Mouse (Mus musculus) gastrocnemius, adult 8-10 months (tissue): ENCODE measurements around the gene Ankrd39. TPM values are rescaled to one million over a fixed set of nuclear protein-coding genes. Genes with fewer than 3 reads are reported as not detected.

Source experiments
- DNase-seq, 2 experiments: peaks; one replicate each; pipeline ENCODE4 v3.0.0; 2022; ENCODE audit warnings: low spot score in 2 of 2
- total RNA-seq, 4 experiments: library from RNA; stranded (reverse); gene quantifications; 2 replicates each; pipeline ENCODE4 v1.2.4; 2022

The Ankrd39 gene
- total RNA-seq, 4 experiments from 2014 or later: 6.3 to 9.7 (median 9.4) TPM

GRCm38 (mm10) chr1:36572709-36573108 is 25.5 kb upstream of the Ankrd39 start:
- DNase-seq: peak; percentile 60 to 61

- no peak for DNase-seq
Measured at GRCm38 (mm10) chr1:36572140-36572700, 25.0 kb upstream of the Ankrd39 start.

GRCm38 (mm10) chr1:36571627-36572026 is 24.4 kb upstream of the Ankrd39 start:
- no peak for DNase-seq

- DNase-seq: no peak
Measured at GRCm38 (mm10) chr1:36570320-36570719, 23.1 kb upstream of the Ankrd39 start.

GRCm38 (mm10) chr1:36569694-36570276 is 22.5 kb upstream of the Ankrd39 start:
- no peak for DNase-seq

- DNase-seq: no peak
Measured at GRCm38 (mm10) chr1:36568776-36569175, 21.5 kb upstream of the Ankrd39 start.

- no peak for DNase-seq
Measured at GRCm38 (mm10) chr1:36567818-36568603, 20.8 kb upstream of the Ankrd39 start.

GRCm38 (mm10) chr1:36566425-36566824 is 19.2 kb upstream of the Ankrd39 start:
- DNase-seq: no peak

- DNase-seq: peak; percentile 57 to 66
Measured at GRCm38 (mm10) chr1:36564101-36564500, 16.9 kb upstream of the Ankrd39 start.

- no peak for DNase-seq
Measured at GRCm38 (mm10) chr1:36563632-36564031, 16.4 kb upstream of the Ankrd39 start.

GRCm38 (mm10) chr1:36563197-36563596 is 16.0 kb upstream of the Ankrd39 start:
- no peak for DNase-seq

GRCm38 (mm10) chr1:36562388-36562787 is 15.1 kb upstream of the Ankrd39 start:
- DNase-seq: no peak

GRCm38 (mm10) chr1:36560903-36561302 is 13.7 kb upstream of the Ankrd39 start:
- no peak for DNase-seq

- no peak for DNase-seq
Measured at GRCm38 (mm10) chr1:36559888-36560287, 12.6 kb upstream of the Ankrd39 start.

- DNase-seq: no peak
Measured at GRCm38 (mm10) chr1:36559256-36559655, 12.0 kb upstream of the Ankrd39 start.

GRCm38 (mm10) chr1:36558031-36558993 is 11.1 kb upstream of the Ankrd39 start, which contains the start of gene Sema4c:
Sema4c (minus strand) TSS chr1:36558349.
- no peak for DNase-seq

- peak; percentile 74 to 83 for DNase-seq
Measured at GRCm38 (mm10) chr1:36557457-36558011, 10.3 kb upstream of the Ankrd39 start.

- DNase-seq: peak; percentile 83 to 84
Measured at GRCm38 (mm10) chr1:36556553-36557456, 9.6 kb upstream of the Ankrd39 start.

GRCm38 (mm10) chr1:36555798-36556395 is 8.7 kb upstream of the Ankrd39 start:
- DNase-seq: no peak
